Mouse (Mus musculus) adipocyte (in vitro differentiated cells): Measurements from ENCODE around the gene Olfr1049.
"Not testable (repeated sequence)": the region's sequence is repeated elsewhere in the genome, so short reads cannot be mapped to it uniquely, and the experiment has no call there.

Experiments used
- DNase-seq: peaks from one replicate; pipeline ENCODE4 v3.0.0-alpha.2; 2016; ENCODE audit warnings: low spot score

Gene Olfr1049

DNA sequence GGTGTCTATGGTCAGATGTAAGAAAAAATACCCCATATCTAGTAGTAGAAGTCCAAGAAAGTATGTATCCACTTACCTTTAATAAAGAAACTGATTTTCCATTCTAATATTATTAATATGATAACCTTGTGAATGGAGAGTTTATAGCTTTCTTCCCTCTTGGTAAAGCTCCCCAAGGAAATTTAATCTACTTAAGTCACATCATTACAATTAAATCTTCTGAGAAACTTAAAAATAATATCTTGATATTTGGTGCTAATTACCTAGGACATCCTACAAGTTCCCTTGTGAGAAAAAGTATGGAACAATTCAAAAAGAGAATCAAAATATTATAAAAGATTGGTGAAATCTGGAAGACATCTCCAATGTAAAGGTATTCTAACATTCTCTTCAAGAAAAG lies at the start of gene Olfr1049:
TSS of gene Olfr1049 (minus strand) at position 101 of the 400 bp plus-strand sequence.
- not testable (repeated sequence) for DNase-seq

DNA sequence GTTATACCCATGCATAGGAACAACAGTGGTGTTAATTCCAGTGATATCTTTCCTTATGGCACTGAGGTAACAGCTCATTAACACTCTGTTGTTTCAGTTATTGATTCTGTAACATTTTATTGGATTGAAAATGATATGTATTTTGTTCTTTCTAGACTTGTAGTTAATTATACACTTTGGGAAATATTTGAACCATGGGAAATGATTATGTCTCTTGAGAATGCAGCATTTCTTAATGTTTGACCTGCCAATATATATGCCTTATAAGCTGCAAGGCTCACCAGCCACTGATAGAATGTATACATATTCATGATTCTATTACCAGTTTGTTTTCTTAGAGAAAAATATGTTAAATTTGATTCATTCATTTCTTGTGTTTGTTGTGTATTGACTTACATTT lies 34.0 kb upstream of the Olfr1049 start, which contains the start of gene Olfr1052:
TSS of gene Olfr1052 (plus strand) at position 301 of the 400 bp plus-strand sequence.
- DNase-seq = no peak

DNA sequence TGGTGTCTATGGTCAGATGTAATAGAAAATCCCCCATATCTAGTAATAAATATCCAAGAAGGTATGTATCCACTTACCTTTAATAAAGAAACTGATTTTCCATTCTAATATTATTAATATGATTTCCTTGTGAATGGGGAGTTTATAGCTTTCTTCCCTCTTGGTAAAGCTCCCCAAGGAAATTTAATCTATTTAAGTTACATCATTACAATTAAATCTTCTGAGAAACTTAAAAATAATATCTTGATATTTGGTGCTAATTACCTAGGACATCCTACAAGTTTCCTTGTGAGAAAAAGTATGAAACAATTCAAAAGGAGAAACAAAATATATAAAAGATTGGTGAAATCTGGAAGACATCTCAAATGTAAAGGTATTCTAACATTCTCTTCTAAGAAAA lies 20.9 kb upstream of the Olfr1049 start, which contains the start of gene Olfr1051:
TSS of gene Olfr1051 (minus strand) at position 101 of the 400 bp plus-strand sequence.
- not testable (repeated sequence) for DNase-seq

- no peak for DNase-seq
These were observed 17.9 kb downstream of the Olfr1049 start, which contains the start of gene Olfr1048 for GRCm38 (mm10) chr2:86240189-86240588. TSS of gene Olfr1048 (minus strand) at chr2:86240289.

- no peak for DNase-seq
These were observed 26.8 kb downstream of the Olfr1049 start, which contains the start of gene Olfr1047 for GRCm38 (mm10) chr2:86231301-86231700. TSS of gene Olfr1047 (minus strand) at chr2:86231401.

DNA sequence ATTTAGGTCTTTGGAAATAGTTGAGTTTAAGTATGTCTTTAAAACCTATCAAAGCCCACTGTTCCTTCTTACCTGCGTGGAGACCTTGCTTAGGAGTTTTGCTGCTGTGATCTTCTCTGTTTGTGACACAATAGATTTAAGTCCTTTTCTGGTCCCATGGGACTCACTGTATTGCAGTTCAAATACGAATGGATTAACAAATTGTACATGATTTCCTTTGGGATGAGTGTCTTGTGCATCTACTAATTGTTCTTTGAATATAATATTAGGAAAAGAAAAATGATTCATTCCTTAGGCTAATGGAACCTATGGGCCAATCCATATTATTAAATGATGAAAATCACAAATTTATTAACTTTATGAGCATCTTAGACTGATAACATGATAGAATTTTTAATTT lies 38.9 kb downstream of the Olfr1049 start, which contains the start of gene Olfr1046:
TSS of gene Olfr1046 (minus strand) at position 101 of the 400 bp plus-strand sequence.
- DNase-seq = no peak
